Mouse (Mus musculus): ENCODE measurements around the gene Ak9.

The Ak9 gene

GRCm38 (mm10) chr10:41450780-41451522, 147.2 kb downstream of the Ak9 start:
- DNase-seq (ENCODE audit: low read depth, low spot score) = no peak

- no peak for DNase-seq (ENCODE audit: low read depth, low spot score)
Observed at GRCm38 (mm10) chr10:41451656-41452055, 147.9 kb downstream of the Ak9 start.

GRCm38 (mm10) chr10:41452791-41453190, 149.0 kb downstream of the Ak9 start:
- DNase-seq (ENCODE audit: low read depth, low spot score) = no peak

GRCm38 (mm10) chr10:41459990-41460389, 156.2 kb downstream of the Ak9 start:
- no peak for DNase-seq (ENCODE audit: low read depth, low spot score)

GRCm38 (mm10) chr10:41460501-41460900, 156.7 kb downstream of the Ak9 start:
- no peak for DNase-seq (ENCODE audit: low read depth, low spot score)

GRCm38 (mm10) chr10:41461057-41461722, 157.4 kb downstream of the Ak9 start:
- DNase-seq (ENCODE audit: low read depth, low spot score) = no peak

- no peak for DNase-seq (ENCODE audit: low read depth, low spot score)
Observed at GRCm38 (mm10) chr10:41464401-41464955, 160.7 kb downstream of the Ak9 start.

- DNase-seq (ENCODE audit: low read depth, low spot score) = peak; percentile 68
Observed at GRCm38 (mm10) chr10:41467325-41467724, 163.5 kb downstream of the Ak9 start.

GRCm38 (mm10) chr10:41470693-41471092, 166.9 kb downstream of the Ak9 start:
- DNase-seq (ENCODE audit: low read depth, low spot score) = no peak

- DNase-seq (ENCODE audit: low read depth, low spot score) = no peak
Observed at GRCm38 (mm10) chr10:41472534-41472933, 168.8 kb downstream of the Ak9 start.

- DNase-seq (ENCODE audit: low read depth, low spot score) = no peak
Observed at GRCm38 (mm10) chr10:41472962-41473481, 169.2 kb downstream of the Ak9 start.

GRCm38 (mm10) chr10:41473782-41474468, 170.1 kb downstream of the Ak9 start:
- no peak for DNase-seq (ENCODE audit: low read depth, low spot score)

GRCm38 (mm10) chr10:41474981-41475391, 171.2 kb downstream of the Ak9 start:
- no peak for DNase-seq (ENCODE audit: low read depth, low spot score)

GRCm38 (mm10) chr10:41476171-41477017, 172.6 kb downstream of the Ak9 start, which contains the start of gene Mical1:
Gene Mical1, plus strand, starts transcription at chr10:41476314.
- no peak for DNase-seq (ENCODE audit: low read depth, low spot score)

GRCm38 (mm10) chr10:41477018-41477277, 173.2 kb downstream of the Ak9 start:
- DNase-seq (ENCODE audit: low read depth, low spot score) = no peak

- DNase-seq (ENCODE audit: low read depth, low spot score) = no peak
Observed at GRCm38 (mm10) chr10:41477278-41478181, 173.8 kb downstream of the Ak9 start.

GRCm38 (mm10) chr10:41479961-41480360, 176.2 kb downstream of the Ak9 start:
- no peak for DNase-seq (ENCODE audit: low read depth, low spot score)

- DNase-seq (ENCODE audit: low read depth, low spot score) = no peak
Observed at GRCm38 (mm10) chr10:41480938-41481880, 177.4 kb downstream of the Ak9 start.

- DNase-seq (ENCODE audit: low read depth, low spot score) = no peak
Observed at GRCm38 (mm10) chr10:41482446-41482845, 178.7 kb downstream of the Ak9 start.

Measured in WW6 (cell line).